Mouse (Mus musculus): Measurements from ENCODE around the gene Mafb. TPM values are rescaled to one million over a fixed set of nuclear protein-coding genes. Genes with fewer than 3 reads are reported as not detected.

Mafb gene
- total RNA-seq (2023), result 2.1 TPM

DNA sequence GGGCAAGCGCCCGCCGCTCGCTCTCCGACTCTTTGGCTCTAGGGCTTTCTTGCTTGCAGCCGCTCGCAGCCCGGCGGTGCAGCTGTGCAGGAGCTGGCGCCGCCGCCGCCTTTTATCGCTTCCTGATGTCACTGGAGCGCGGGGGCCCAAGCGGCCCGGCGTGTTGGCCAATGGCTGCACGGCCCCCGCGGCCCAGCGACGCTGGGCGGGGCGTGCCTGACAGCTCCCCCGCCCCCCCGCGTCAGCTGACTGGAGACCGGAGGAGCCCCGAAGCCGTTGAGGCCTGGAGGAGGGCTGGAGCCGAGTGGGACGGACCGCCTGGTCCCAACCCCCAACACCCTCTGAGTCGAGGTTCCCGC, at the start of gene Mafb:
Gene Mafb (minus strand): TSS at position 86 of the 359 bp plus-strand sequence.

DNA sequence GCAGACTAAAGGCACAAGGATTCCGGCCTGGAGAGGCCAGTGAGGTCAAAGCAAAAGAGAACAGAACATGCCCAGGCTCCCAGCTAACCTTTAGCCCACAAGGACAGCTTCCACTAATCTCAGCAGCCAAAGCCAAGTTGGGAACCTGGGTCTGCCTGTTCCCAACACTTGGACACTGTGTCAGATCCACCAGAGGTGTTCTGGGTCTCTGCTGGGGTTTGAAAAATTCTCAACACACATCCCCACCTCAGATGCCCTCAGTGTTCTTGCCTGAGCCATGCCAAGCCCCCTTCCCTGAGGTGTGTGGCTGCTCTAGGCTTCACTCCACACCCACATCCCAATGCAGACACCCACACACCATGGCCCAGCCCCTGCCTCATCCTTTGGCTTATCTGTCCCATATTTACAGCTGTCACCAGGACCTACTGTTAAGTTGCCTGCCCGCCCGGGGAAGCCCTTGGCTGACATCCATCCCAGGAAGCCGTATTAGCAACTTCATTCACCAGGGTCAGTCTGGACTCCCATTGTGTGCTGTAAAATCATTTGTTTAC, 32.7 kb downstream of the Mafb start, which contains the start of gene Gm826:
Gene Gm826 (minus strand): TSS at position 52 of the 551 bp plus-strand sequence.

Other genes with a start within 250 kb of the Mafb start
- gene Gm826, start 32.9 kb downstream of the Mafb start, total RNA-seq (2023), result not detected

Data from CD8-positive naive resting alpha-beta T cell, adult 57 days (primary cell).